Mouse (Mus musculus) ovary, postnatal 36 days (tissue): ENCODE measurements around the gene Coq2.
A peak's percentile ranks its signal among the peaks of the same experiment; 100 is the strongest.

Experiments
- DNase-seq: peaks from one replicate; pipeline ENCODE4 v3.0.0; 2022; ENCODE audit warnings: low spot score, mixed read lengths

Coq2 gene

GRCm38 (mm10) chr5:100674711-100675376 lies at the start of gene Coq2:
Coq2 (minus strand) TSS chr5:100675140.
- peak; percentile 82 for DNase-seq

GRCm38 (mm10) chr5:100719235-100720088 lies 44.5 kb upstream of the Coq2 start, which contains the start of gene Hpse:
Hpse (minus strand) TSS chr5:100719716.
- peak; percentile 44 for DNase-seq

GRCm38 (mm10) chr5:100716762-100717161 lies 41.8 kb upstream of the Coq2 start:
- no peak for DNase-seq

GRCm38 (mm10) chr5:100711219-100711618 lies 36.3 kb upstream of the Coq2 start:
- no peak for DNase-seq

GRCm38 (mm10) chr5:100710012-100710411 lies 35.1 kb upstream of the Coq2 start:
- DNase-seq: no peak

- no peak for DNase-seq
These were observed 34.1 kb upstream of the Coq2 start for GRCm38 (mm10) chr5:100709035-100709434.

- DNase-seq: no peak
These were observed 31.7 kb upstream of the Coq2 start for GRCm38 (mm10) chr5:100706675-100707074.

- DNase-seq: no peak
These were observed 29.3 kb upstream of the Coq2 start for GRCm38 (mm10) chr5:100704272-100704671.

- DNase-seq: no peak
These were observed 27.4 kb upstream of the Coq2 start for GRCm38 (mm10) chr5:100702325-100702724.

- DNase-seq: no peak
These were observed 26.1 kb upstream of the Coq2 start for GRCm38 (mm10) chr5:100700861-100701620.

- DNase-seq: no peak
These were observed 22.9 kb upstream of the Coq2 start for GRCm38 (mm10) chr5:100697886-100698285.

GRCm38 (mm10) chr5:100697398-100697797 lies 22.5 kb upstream of the Coq2 start:
- DNase-seq: no peak

GRCm38 (mm10) chr5:100685631-100686030 lies 10.7 kb upstream of the Coq2 start:
- no peak for DNase-seq

GRCm38 (mm10) chr5:100680542-100680933 lies 5.6 kb upstream of the Coq2 start:
- no peak for DNase-seq

GRCm38 (mm10) chr5:100679911-100680541 lies 5.1 kb upstream of the Coq2 start:
- no peak for DNase-seq

GRCm38 (mm10) chr5:100673745-100674486 lies 1.0 kb downstream of the Coq2 start:
- peak; percentile 90 for DNase-seq

GRCm38 (mm10) chr5:100672403-100672802 lies 2.5 kb downstream of the Coq2 start:
- no peak for DNase-seq

- no peak for DNase-seq
These were observed 3.0 kb downstream of the Coq2 start for GRCm38 (mm10) chr5:100671897-100672296.

- DNase-seq: peak; percentile 44
These were observed 3.5 kb downstream of the Coq2 start for GRCm38 (mm10) chr5:100671398-100671797.

- no peak for DNase-seq
These were observed 8.0 kb downstream of the Coq2 start for GRCm38 (mm10) chr5:100666965-100667364.

GRCm38 (mm10) chr5:100663854-100664253 lies 11.1 kb downstream of the Coq2 start:
- no peak for DNase-seq
